Mouse (Mus musculus): ENCODE measurements at regions not wholly inside any gene's neighbourhood (a gene's known extent, or its start where the extent isn't known, plus 50 kb on each side); places are given as distances from the start of the nearest gene placed in this dataset.

DNA sequence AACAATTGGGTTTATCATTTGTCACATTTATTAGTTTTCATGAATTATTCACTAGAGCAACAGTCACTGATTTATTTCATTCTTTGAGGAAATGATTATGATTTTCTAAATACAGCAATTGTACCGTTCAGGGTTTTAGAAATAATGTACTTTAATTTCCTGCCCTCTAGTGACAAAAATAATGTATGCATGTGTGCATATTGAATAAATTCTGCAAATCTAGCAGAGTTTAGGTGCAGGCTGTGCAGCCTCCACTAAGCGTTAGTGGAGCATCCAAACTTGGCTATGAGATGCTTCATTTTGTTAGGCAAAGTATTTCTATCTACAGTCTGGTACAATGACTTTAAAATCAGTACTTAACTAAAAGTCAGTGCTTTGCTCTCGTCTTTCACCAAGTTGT, 642.1 kb upstream of the A830018L16Rik start:
- TF ChIP-seq ZNF384 (IDR thresholded peaks at IDR 0.05; ENCODE audit: low read depth, low read length) (no peak), CHD2 (IDR thresholded peaks at IDR 0.05; ENCODE audit: low read depth, low read length) (no peak), MAFK (IDR thresholded peaks at IDR 0.05; ENCODE audit: insufficient read depth, low read depth, low read length) (no peak), HCFC1 (IDR thresholded peaks at IDR 0.05; ENCODE audit: borderline replicate concordance, insufficient read depth, low read length) (no peak), ZC3H11A (IDR thresholded peaks at IDR 0.05; ENCODE audit: borderline replicate concordance, low read depth, low read length) (no peak)
- Histone ChIP-seq H3K4me3 (ENCODE audit: insufficient read depth in 1 of 2, low read depth in 1 of 2, low read length in 2 of 2, poor library complexity in 1 of 2, severe bottlenecking in 1 of 2) (no peak overlapping the region), H3K9ac (ENCODE audit: insufficient read depth, low read depth, low read length, poor library complexity, severe bottlenecking) (no peak overlapping the region), H3K36me3 (ENCODE audit: control insufficient read depth, insufficient read depth, low read length, poor library complexity, severe bottlenecking) (no peaks in the 10 kb centered on the region), H3K27ac (ENCODE audit: insufficient read depth, low read depth, low read length, poor library complexity, severe bottlenecking) (no peak overlapping the region), H3K9me3 (ENCODE audit: control insufficient read depth, insufficient read depth, low read depth, low read length) (no peaks in the 10 kb centered on the region), H3K4me1 (ENCODE audit: control insufficient read depth in 2 of 2, insufficient read depth in 2 of 2, low read length in 2 of 2, poor library complexity in 1 of 2) (no peaks in the 10 kb centered on the region)
- no peak for DNase-seq (ENCODE audit: low read depth, low spot score)
- in situ Hi-C loops (cut with MboI; ENCODE audit: low sequenced_read_pairs in 2 of 2, unreplicated experiment in 2 of 2) = no loop called here

- Histone ChIP-seq H3K36me3 (ENCODE audit: control insufficient read depth, insufficient read depth, low read length, poor library complexity, severe bottlenecking) (no peaks in the 10 kb centered on the region), H3K9me3 (ENCODE audit: control insufficient read depth, insufficient read depth, low read depth, low read length) (no peaks in the 10 kb centered on the region), H3K27ac (ENCODE audit: insufficient read depth, low read depth, low read length, poor library complexity, severe bottlenecking) (no peak overlapping the region), H3K4me3 (ENCODE audit: insufficient read depth in 1 of 2, low read depth in 1 of 2, low read length in 2 of 2, poor library complexity in 1 of 2, severe bottlenecking in 1 of 2) (no peak overlapping the region), H3K9ac (ENCODE audit: insufficient read depth, low read depth, low read length, poor library complexity, severe bottlenecking) (no peak overlapping the region), H3K4me1 (ENCODE audit: control insufficient read depth in 2 of 2, insufficient read depth in 2 of 2, low read length in 2 of 2, poor library complexity in 1 of 2) (no peaks in the 10 kb centered on the region)
- no peak for DNase-seq (ENCODE audit: low read depth, low spot score)
- in situ Hi-C loops (cut with MboI; ENCODE audit: low sequenced_read_pairs in 2 of 2, unreplicated experiment in 2 of 2) = no loop called here
- TF ChIP-seq MAFK (IDR thresholded peaks at IDR 0.05; ENCODE audit: insufficient read depth, low read depth, low read length) (no peak), CHD2 (IDR thresholded peaks at IDR 0.05; ENCODE audit: low read depth, low read length) (no peak), HCFC1 (IDR thresholded peaks at IDR 0.05; ENCODE audit: borderline replicate concordance, insufficient read depth, low read length) (no peak)
These were observed 619.7 kb upstream of the A830018L16Rik start for GRCm38 (mm10) chr1:10794074-10794783.

- in situ Hi-C loops (cut with MboI; ENCODE audit: low sequenced_read_pairs in 2 of 2, unreplicated experiment in 2 of 2) = loop anchor here in 1 of 2 experiments (25.0 kb wide), 1 partner anchor 726 kb away; no protein-coding TSS in a partner anchor
- no peak for DNase-seq (ENCODE audit: low read depth, low spot score)
- Histone ChIP-seq H3K9ac (ENCODE audit: insufficient read depth, low read depth, low read length, poor library complexity, severe bottlenecking) (no peak overlapping the region), H3K4me1 (ENCODE audit: control insufficient read depth in 2 of 2, insufficient read depth in 2 of 2, low read length in 2 of 2, poor library complexity in 1 of 2) (peaks cover 0 to 2% of the 10 kb centered on the region in 2 experiments; a peak in 1 of 4 replicates), H3K4me3 (ENCODE audit: insufficient read depth in 1 of 2, low read depth in 1 of 2, low read length in 2 of 2, poor library complexity in 1 of 2, severe bottlenecking in 1 of 2) (no peak overlapping the region), H3K36me3 (ENCODE audit: control insufficient read depth, insufficient read depth, low read length, poor library complexity, severe bottlenecking) (no peaks in the 10 kb centered on the region), H3K9me3 (ENCODE audit: control insufficient read depth, insufficient read depth, low read depth, low read length) (no peaks in the 10 kb centered on the region; the same call in 1 of the 2 replicates), H3K27ac (ENCODE audit: insufficient read depth, low read depth, low read length, poor library complexity, severe bottlenecking) (no peak overlapping the region)
- TF ChIP-seq ZC3H11A (IDR thresholded peaks at IDR 0.05; ENCODE audit: borderline replicate concordance, low read depth, low read length) = 0 out of 2 replicates have a peak, but pooled peaks have one; percentile 62
- TF ChIP-seq ZNF384 (IDR thresholded peaks at IDR 0.05; ENCODE audit: low read depth, low read length) = 0 out of 2 replicates have a peak, but pooled peaks have one; percentile 24
- no peak for TF ChIP-seq MAFK (IDR thresholded peaks at IDR 0.05; ENCODE audit: insufficient read depth, low read depth, low read length)
- no peak for TF ChIP-seq HCFC1 (IDR thresholded peaks at IDR 0.05; ENCODE audit: borderline replicate concordance, insufficient read depth, low read length)
- no peak for TF ChIP-seq CHD2 (IDR thresholded peaks at IDR 0.05; ENCODE audit: low read depth, low read length)
These were observed 578.1 kb upstream of the A830018L16Rik start for GRCm38 (mm10) chr1:10835653-10836415.

- H3K4me1 ChIP-seq (ENCODE audit: control insufficient read depth in 2 of 2, insufficient read depth in 2 of 2, low read length in 2 of 2, poor library complexity in 1 of 2) = peaks cover 0 to 2% of the 10 kb centered on the region in 2 experiments; a peak in 1 of 4 replicates
- no peaks in the 10 kb centered on the region; the same call in 1 of the 2 replicates for H3K9me3 ChIP-seq (ENCODE audit: control insufficient read depth, insufficient read depth, low read depth, low read length)
- TF ChIP-seq ZNF384 (IDR thresholded peaks at IDR 0.05; ENCODE audit: low read depth, low read length) = no peak
- peak; percentile 56; the same call in 1 of the 2 replicates for TF ChIP-seq ZC3H11A (IDR thresholded peaks at IDR 0.05; ENCODE audit: borderline replicate concordance, low read depth, low read length)
- TF ChIP-seq HCFC1 (IDR thresholded peaks at IDR 0.05; ENCODE audit: borderline replicate concordance, insufficient read depth, low read length) = no peak
- no peak for TF ChIP-seq MAFK (IDR thresholded peaks at IDR 0.05; ENCODE audit: insufficient read depth, low read depth, low read length)
- no peak for TF ChIP-seq CHD2 (IDR thresholded peaks at IDR 0.05; ENCODE audit: low read depth, low read length)
- no peak overlapping the region for H3K4me3 ChIP-seq (ENCODE audit: insufficient read depth in 1 of 2, low read depth in 1 of 2, low read length in 2 of 2, poor library complexity in 1 of 2, severe bottlenecking in 1 of 2)
- DNase-seq (ENCODE audit: low read depth, low spot score) = no peak
- in situ Hi-C loops (cut with MboI; ENCODE audit: low sequenced_read_pairs in 2 of 2, unreplicated experiment in 2 of 2) = loop anchor here in 1 of 2 experiments (25.0 kb wide), 1 partner anchor 725 kb away; no protein-coding TSS in a partner anchor
- no peak overlapping the region for H3K9ac ChIP-seq (ENCODE audit: insufficient read depth, low read depth, low read length, poor library complexity, severe bottlenecking)
- H3K27ac ChIP-seq (ENCODE audit: insufficient read depth, low read depth, low read length, poor library complexity, severe bottlenecking) = no peak overlapping the region
- no peaks in the 10 kb centered on the region for H3K36me3 ChIP-seq (ENCODE audit: control insufficient read depth, insufficient read depth, low read length, poor library complexity, severe bottlenecking)
These were observed 576.7 kb upstream of the A830018L16Rik start for GRCm38 (mm10) chr1:10837180-10837579.
